Mouse (Mus musculus): ENCODE data around the gene Natd1.

DNA sequence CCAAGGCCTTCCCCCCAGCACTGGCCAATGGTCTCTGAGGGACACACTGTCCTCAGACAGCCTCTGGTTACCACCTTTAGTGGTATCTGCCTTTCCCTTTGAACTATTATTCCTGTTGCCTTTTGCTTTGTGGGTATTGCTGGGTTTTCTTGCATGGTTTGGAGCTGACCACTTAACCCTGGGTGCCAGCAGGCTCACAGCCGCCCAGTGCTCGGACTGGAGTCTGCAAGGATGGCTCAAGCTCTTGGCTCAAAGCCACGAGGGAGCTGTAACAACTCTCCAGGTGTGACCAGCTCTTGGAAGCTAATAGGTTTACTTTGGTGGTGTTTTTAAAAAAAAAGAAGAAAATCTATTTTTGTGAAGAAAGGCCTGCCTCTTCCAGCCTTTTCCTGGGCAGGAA is 37.8 kb upstream of the Natd1 start:
- no peak for TF ChIP-seq GATA1 (IDR thresholded peaks at IDR 0.05; ENCODE audit: low read length)
- no peak for TF ChIP-seq TAL1 (IDR thresholded peaks at IDR 0.05; ENCODE audit: low read length)
